Mouse (Mus musculus): Measurements from ENCODE around the gene Fbxo17. TPM values are rescaled to one million over a fixed set of nuclear protein-coding genes. Genes with fewer than 3 reads are reported as not detected.

Gene Fbxo17
- polyA plus RNA-seq, 1 experiment from 2014 or later, result 1.0 TPM

GRCm38 (mm10) chr7:28726600-28726999 lies 10.0 kb downstream of the Fbxo17 start:
- no peak overlapping the region for H3K27ac ChIP-seq (ENCODE audit: low read length)
- no peaks in the 10 kb centered on the region for H3K27me3 ChIP-seq (ENCODE audit: control insufficient read depth, insufficient read depth, low read depth, low read length)
- H3K9ac ChIP-seq (ENCODE audit: low read depth, low read length), result no peak overlapping the region
- no peak for ATAC-seq (ENCODE audit: low read depth)
- H3K9me3 ChIP-seq (replicated peaks; ENCODE audit: control insufficient read depth, low read length), result no peaks in the 10 kb centered on the region
- no peak overlapping the region for H3K4me2 ChIP-seq (ENCODE audit: low read depth, low read length)
- no peak overlapping the region for H3K4me3 ChIP-seq (ENCODE audit: low read depth, low read length)
- H3K4me1 ChIP-seq (ENCODE audit: control insufficient read depth, low read depth, low read length), result no peaks in the 10 kb centered on the region
- 7% methylated on average over 14 of the region's 14 CpGs for WGBS (ENCODE audit: insufficient replicate concordance)
- no peaks in the 10 kb centered on the region for H3K36me3 ChIP-seq (ENCODE audit: control insufficient read depth, insufficient read depth)

DNA sequence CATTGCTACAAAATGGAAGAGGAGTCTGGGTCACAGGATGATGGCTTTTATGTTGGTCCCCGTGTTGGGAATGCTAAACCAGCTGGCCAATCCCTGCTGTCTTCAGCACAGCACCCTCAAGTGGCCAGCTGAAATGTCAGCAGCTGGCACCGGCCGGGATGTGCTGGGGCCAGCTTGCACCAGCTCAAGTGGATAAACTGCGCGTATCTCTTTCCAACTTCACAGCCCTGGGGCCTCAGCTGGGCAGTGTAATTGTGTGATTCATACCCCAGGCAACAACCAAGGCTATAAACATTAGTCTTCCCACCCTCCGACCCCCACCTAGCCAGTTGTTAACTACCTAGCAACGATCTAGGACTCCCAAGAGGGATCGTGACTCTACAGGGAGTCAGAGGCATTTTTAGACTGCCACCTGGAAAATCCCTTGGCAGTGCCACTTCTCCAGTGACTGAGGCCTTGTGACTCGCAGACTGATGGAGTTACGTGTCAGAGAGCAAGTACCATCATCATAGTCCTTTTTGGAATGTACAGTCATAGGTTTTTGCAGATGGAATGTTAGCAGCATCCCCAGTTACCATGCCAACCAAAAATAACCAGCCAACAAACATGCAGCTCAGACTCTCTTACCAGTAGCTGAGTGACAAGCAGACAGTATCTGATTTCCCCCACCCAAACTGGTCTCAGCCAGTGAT lies 11.2 kb downstream of the Fbxo17 start:
- Histone ChIP-seq H3K9me3 (replicated peaks; ENCODE audit: control insufficient read depth, low read length) (no peaks in the 10 kb centered on the region), H3K27ac (ENCODE audit: low read length) (no peak overlapping the region), H3K27me3 (ENCODE audit: control insufficient read depth, insufficient read depth, low read depth, low read length) (peaks cover 5% of the 10 kb centered on the region; the same call in 1 of the 2 replicates), H3K9ac (ENCODE audit: low read depth, low read length) (no peak overlapping the region), H3K36me3 (ENCODE audit: control insufficient read depth, insufficient read depth) (no peaks in the 10 kb centered on the region), H3K4me1 (ENCODE audit: control insufficient read depth, low read depth, low read length) (peaks cover 5% of the 10 kb centered on the region), H3K4me2 (ENCODE audit: low read depth, low read length) (no peak overlapping the region), H3K4me3 (ENCODE audit: low read depth, low read length) (no peak overlapping the region)
- no peak for ATAC-seq (ENCODE audit: low read depth)
- WGBS (ENCODE audit: insufficient replicate concordance), result 54% methylated on average over 10 of the region's 10 CpGs

DNA sequence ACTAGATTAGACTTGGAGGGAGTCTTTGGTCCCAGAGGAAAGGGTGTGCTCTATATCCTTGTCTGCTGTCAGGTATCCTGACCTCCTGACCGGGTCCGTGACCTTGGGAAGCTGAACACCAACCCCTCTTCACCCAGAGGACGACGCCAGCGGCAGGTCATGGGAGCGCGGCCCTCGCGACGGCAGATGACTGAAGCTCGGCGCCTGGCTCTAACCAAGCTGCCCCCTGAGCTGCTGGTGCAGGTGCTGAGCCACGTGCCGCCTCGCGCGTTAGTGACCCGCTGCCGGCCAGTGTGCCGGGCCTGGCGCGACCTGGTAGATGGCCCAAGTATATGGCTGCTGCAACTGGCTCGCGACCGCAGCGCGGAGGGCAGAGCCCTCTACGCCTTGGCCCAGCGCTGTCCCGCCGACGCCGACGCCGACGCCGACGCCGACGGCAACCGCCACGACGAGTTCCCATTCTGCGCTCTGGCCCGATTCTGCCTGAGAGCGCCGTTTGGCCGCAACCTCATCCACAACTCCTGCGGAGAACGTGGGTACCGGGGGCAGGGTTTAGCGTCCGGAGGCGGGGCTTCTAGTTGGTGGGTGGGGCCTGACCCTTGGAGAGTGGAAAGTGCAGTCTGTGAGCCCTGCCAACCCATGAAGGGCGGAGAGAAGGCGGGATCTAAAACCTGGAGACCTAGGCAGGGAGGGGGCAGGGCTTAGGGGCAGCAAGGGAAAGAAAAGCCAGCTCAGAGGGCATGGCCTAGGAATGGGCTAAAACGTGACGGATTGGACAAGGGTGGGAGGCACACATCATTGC lies 15.9 kb downstream of the Fbxo17 start:
- Histone ChIP-seq H3K27me3 (ENCODE audit: control insufficient read depth, insufficient read depth, low read depth, low read length) (peaks cover 5% of the 10 kb centered on the region; the same call in 1 of the 2 replicates), H3K4me1 (ENCODE audit: control insufficient read depth, low read depth, low read length) (peaks cover 9% of the 10 kb centered on the region), H3K4me2 (ENCODE audit: low read depth, low read length) (peak overlapping the region; percentile 81), H3K9me3 (replicated peaks; ENCODE audit: control insufficient read depth, low read length) (no peaks in the 10 kb centered on the region), H3K27ac (ENCODE audit: low read length) (no peak overlapping the region), H3K36me3 (ENCODE audit: control insufficient read depth, insufficient read depth) (no peaks in the 10 kb centered on the region), H3K4me3 (ENCODE audit: low read depth, low read length) (peak overlapping the region; percentile 58), H3K9ac (ENCODE audit: low read depth, low read length) (peak overlapping the region; percentile 18; the same call in 1 of the 2 replicates)
- peak; percentile 93 for ATAC-seq (ENCODE audit: low read depth)
- 5% methylated on average over 58 of the region's 58 CpGs for WGBS (ENCODE audit: insufficient replicate concordance)

GRCm38 (mm10) chr7:28733211-28733610 lies 16.6 kb downstream of the Fbxo17 start:
- no peak overlapping the region for H3K9ac ChIP-seq (ENCODE audit: low read depth, low read length)
- ATAC-seq (ENCODE audit: low read depth), result no peak; the same call in 1 of the 2 replicates
- H3K4me2 ChIP-seq (ENCODE audit: low read depth, low read length), result peak overlapping the region; percentile 81
- no peaks in the 10 kb centered on the region for H3K36me3 ChIP-seq (ENCODE audit: control insufficient read depth, insufficient read depth)
- peaks cover 9% of the 10 kb centered on the region for H3K4me1 ChIP-seq (ENCODE audit: control insufficient read depth, low read depth, low read length)
- H3K27me3 ChIP-seq (ENCODE audit: control insufficient read depth, insufficient read depth, low read depth, low read length), result peaks cover 5% of the 10 kb centered on the region; the same call in 1 of the 2 replicates
- peak overlapping the region; percentile 58 for H3K4me3 ChIP-seq (ENCODE audit: low read depth, low read length)
- H3K27ac ChIP-seq (ENCODE audit: low read length), result no peak overlapping the region
- H3K9me3 ChIP-seq (replicated peaks; ENCODE audit: control insufficient read depth, low read length), result no peaks in the 10 kb centered on the region
- 12% methylated on average over 11 of the region's 11 CpGs for WGBS (ENCODE audit: insufficient replicate concordance)

GRCm38 (mm10) chr7:28735701-28736100 lies 19.1 kb downstream of the Fbxo17 start:
- Histone ChIP-seq H3K4me3 (ENCODE audit: low read depth, low read length) (no peak overlapping the region), H3K4me1 (ENCODE audit: control insufficient read depth, low read depth, low read length) (peaks cover 10% of the 10 kb centered on the region), H3K9me3 (replicated peaks; ENCODE audit: control insufficient read depth, low read length) (no peaks in the 10 kb centered on the region), H3K4me2 (ENCODE audit: low read depth, low read length) (no peak overlapping the region), H3K27me3 (ENCODE audit: control insufficient read depth, insufficient read depth, low read depth, low read length) (peaks cover 5% of the 10 kb centered on the region; the same call in 1 of the 2 replicates), H3K9ac (ENCODE audit: low read depth, low read length) (no peak overlapping the region), H3K27ac (ENCODE audit: low read length) (no peak overlapping the region), H3K36me3 (ENCODE audit: control insufficient read depth, insufficient read depth) (no peaks in the 10 kb centered on the region)
- 68% methylated on average over 6 of the region's 6 CpGs for WGBS (ENCODE audit: insufficient replicate concordance)
- ATAC-seq (ENCODE audit: low read depth), result no peak

- no peak overlapping the region for H3K27ac ChIP-seq (ENCODE audit: low read length)
- no peaks in the 10 kb centered on the region for H3K9me3 ChIP-seq (replicated peaks; ENCODE audit: control insufficient read depth, low read length)
- H3K9ac ChIP-seq (ENCODE audit: low read depth, low read length), result no peak overlapping the region
- no peaks in the 10 kb centered on the region for H3K27me3 ChIP-seq (ENCODE audit: control insufficient read depth, insufficient read depth, low read depth, low read length)
- H3K4me2 ChIP-seq (ENCODE audit: low read depth, low read length), result no peak overlapping the region
- 90% methylated on average over 21 of the region's 21 CpGs for WGBS (ENCODE audit: insufficient replicate concordance)
- no peak for ATAC-seq (ENCODE audit: low read depth)
- no peak overlapping the region for H3K4me3 ChIP-seq (ENCODE audit: low read depth, low read length)
- no peaks in the 10 kb centered on the region for H3K36me3 ChIP-seq (ENCODE audit: control insufficient read depth, insufficient read depth)
- peaks cover 12% of the 10 kb centered on the region for H3K4me1 ChIP-seq (ENCODE audit: control insufficient read depth, low read depth, low read length)
These were observed 23.2 kb downstream of the Fbxo17 start for GRCm38 (mm10) chr7:28739829-28740228.

GRCm38 (mm10) chr7:28740949-28741348 lies 24.3 kb downstream of the Fbxo17 start:
- Histone ChIP-seq H3K27me3 (ENCODE audit: control insufficient read depth, insufficient read depth, low read depth, low read length) (no peaks in the 10 kb centered on the region), H3K27ac (ENCODE audit: low read length) (no peak overlapping the region; the same call in 1 of the 2 replicates), H3K4me2 (ENCODE audit: low read depth, low read length) (peak overlapping the region; percentile 67), H3K9me3 (replicated peaks; ENCODE audit: control insufficient read depth, low read length) (no peaks in the 10 kb centered on the region), H3K4me3 (ENCODE audit: low read depth, low read length) (peak overlapping the region; percentile 67), H3K9ac (ENCODE audit: low read depth, low read length) (peak overlapping the region; percentile 74), H3K36me3 (ENCODE audit: control insufficient read depth, insufficient read depth) (no peaks in the 10 kb centered on the region), H3K4me1 (ENCODE audit: control insufficient read depth, low read depth, low read length) (peaks cover 12% of the 10 kb centered on the region)
- WGBS (ENCODE audit: insufficient replicate concordance), result 37% methylated on average over 9 of the region's 9 CpGs
- no peak for ATAC-seq (ENCODE audit: low read depth)

GRCm38 (mm10) chr7:28741368-28741708 lies 24.7 kb downstream of the Fbxo17 start:
- peak overlapping the region; percentile 67 for H3K4me2 ChIP-seq (ENCODE audit: low read depth, low read length)
- no peaks in the 10 kb centered on the region for H3K27me3 ChIP-seq (ENCODE audit: control insufficient read depth, insufficient read depth, low read depth, low read length)
- H3K4me1 ChIP-seq (ENCODE audit: control insufficient read depth, low read depth, low read length), result peaks cover 12% of the 10 kb centered on the region
- no peaks in the 10 kb centered on the region for H3K36me3 ChIP-seq (ENCODE audit: control insufficient read depth, insufficient read depth)
- no peaks in the 10 kb centered on the region for H3K9me3 ChIP-seq (replicated peaks; ENCODE audit: control insufficient read depth, low read length)
- WGBS (ENCODE audit: insufficient replicate concordance), result 0% methylated on average over 13 of the region's 13 CpGs
- ATAC-seq (ENCODE audit: low read depth), result no peak
- peak overlapping the region; percentile 67 for H3K4me3 ChIP-seq (ENCODE audit: low read depth, low read length)
- peak overlapping the region; percentile 42 for H3K27ac ChIP-seq (ENCODE audit: low read length)
- peak overlapping the region; percentile 74 for H3K9ac ChIP-seq (ENCODE audit: low read depth, low read length)

All from liver, embryonic 16.5 days (tissue).